Mouse (Mus musculus): ENCODE measurements at regions not wholly inside any gene's neighbourhood (a gene's known extent, or its start where the extent isn't known, plus 50 kb on each side); places are given as distances from the start of the nearest gene placed in this dataset.

- TF ChIP-seq CTCF (IDR thresholded peaks at IDR 0.05; ENCODE audit: low read depth) (no peak), EP300 (IDR thresholded peaks at IDR 0.05; ENCODE audit: low read depth) (no peak)
Observed at GRCm38 (mm10) chr5:136620234-136620633, 52.9 kb upstream of the Cux1 start.
